Mouse (Mus musculus) midbrain, embryonic 14.5 days (tissue): ENCODE data around the gene Akr7a5. TPM values are rescaled to one million over a fixed set of nuclear protein-coding genes. Genes with fewer than 3 reads are reported as not detected.

Experiments
- ATAC-seq: fragments of 200-750 bp; cut with Nextera tagmentation; 2 replicates; pipeline ENCODE4 v1.8.0; 2017; ENCODE audit warnings: moderate number of reproducible peaks, moderate library complexity; ENCODE audit not compliant: low FRiP score, low TSS enrichment
- DNase-seq: peaks from one replicate; pipeline ENCODE4 v3.0.0-alpha.2; 2015
- H3K27ac ChIP-seq: fragments of 300-500 bp; sonication (generic); replicated peaks from 2 replicates; pipeline ENCODE4 v1.5.1; 2014; ENCODE audit warnings: mild to moderate bottlenecking, low read depth, low read length, moderate library complexity
- H3K27me3 ChIP-seq: fragments of 300-500 bp; sonication (generic); 2 replicates; pipeline ENCODE4 v1.6.1; 2014; ENCODE audit warnings: low read length, control low read depth, mixed read lengths; ENCODE audit not compliant: control insufficient read depth, insufficient read depth
- H3K36me3 ChIP-seq: fragments of 300-500 bp; sonication (generic); 2 replicates; pipeline ENCODE4 v1.6.1; 2014; ENCODE audit warnings: low read length, control low read depth; ENCODE audit not compliant: control insufficient read depth, insufficient read depth
- H3K4me1 ChIP-seq: fragments of 300-500 bp; sonication (generic); 2 replicates; pipeline ENCODE4 v1.6.1; 2014; ENCODE audit warnings: mild to moderate bottlenecking, antibody characterized with exemption, low read length, control low read depth; ENCODE audit not compliant: control insufficient read depth, insufficient read depth
- H3K4me2 ChIP-seq: fragments of 300-500 bp; sonication (generic); 2 replicates; pipeline ENCODE4 v1.6.1; 2014; ENCODE audit warnings: mild to moderate bottlenecking, low read length, moderate library complexity
- H3K4me3 ChIP-seq: fragments of 300-500 bp; sonication (generic); replicated peaks from 2 replicates; pipeline ENCODE4 v1.5.1; 2014; ENCODE audit warnings: low read depth, low read length
- H3K9ac ChIP-seq: fragments of 300-500 bp; sonication (generic); replicated peaks from 2 replicates; pipeline ENCODE4 v1.6.1; 2014; ENCODE audit warnings: mild to moderate bottlenecking, low read length, moderate library complexity
- H3K9me3 ChIP-seq: fragments of 300-500 bp; sonication (generic); 2 replicates; pipeline ENCODE4 v1.6.1; 2016; ENCODE audit warnings: low read length, control low read depth, mixed read lengths; ENCODE audit not compliant: control insufficient read depth
- WGBS: fragments of 180-500 bp; shearing (Covaris S2); extraction: QIAGEN DNeasy Blood & Tissue Kit; methylation state at CpG from one replicate; pipeline ENCODE4 v1.1.7; 2014; 5-methylcytosine and 5-hydroxymethylcytosine counted together
- polyA plus RNA-seq: library from polyadenylated mRNA; unstranded; fragments of >200 nt; fragmentation: Nextera tagmentation; extraction: Ambion mirVana; gene quantifications from 2 replicates; pipeline ENCODE4 v1.2.1, GENCODE M21; 2014

The Akr7a5 gene
- polyA plus RNA-seq, 1 experiment from 2014 or later, result 55.7 TPM

DNA sequence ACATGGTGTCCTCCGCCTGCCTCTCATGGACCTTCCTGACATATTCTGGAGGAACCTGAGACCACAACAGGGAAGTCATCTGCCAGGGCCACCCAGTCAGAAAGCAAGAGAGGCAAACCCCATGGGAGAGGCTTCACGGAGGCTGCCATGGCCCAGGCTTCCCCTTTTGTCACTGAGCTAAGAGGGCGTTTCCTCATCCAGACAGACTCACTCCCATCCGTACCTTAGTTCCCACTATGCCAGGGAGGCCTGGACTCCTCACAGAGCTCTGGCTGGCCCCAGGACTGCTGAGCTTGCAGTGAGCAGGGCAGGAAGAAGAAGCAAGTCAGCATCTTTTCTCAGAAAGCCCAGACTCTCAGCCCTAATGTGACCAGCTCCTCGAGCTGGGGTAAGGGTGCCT, 2.6 kb upstream of the Akr7a5 start:
- Histone ChIP-seq H3K4me1 (peaks cover 17% of the 10 kb centered on the region), H3K4me2 (no peak overlapping the region), H3K27me3 (no peaks in the 10 kb centered on the region), H3K36me3 (peaks cover 19% of the 10 kb centered on the region), H3K27ac (no peak overlapping the region), H3K9me3 (no peaks in the 10 kb centered on the region), H3K9ac (no peak overlapping the region), H3K4me3 (no peak overlapping the region)
- DNase-seq (no peak), ATAC-seq (no peak)
- 86% methylated on average over 5 of the region's 5 CpGs for WGBS

DNA sequence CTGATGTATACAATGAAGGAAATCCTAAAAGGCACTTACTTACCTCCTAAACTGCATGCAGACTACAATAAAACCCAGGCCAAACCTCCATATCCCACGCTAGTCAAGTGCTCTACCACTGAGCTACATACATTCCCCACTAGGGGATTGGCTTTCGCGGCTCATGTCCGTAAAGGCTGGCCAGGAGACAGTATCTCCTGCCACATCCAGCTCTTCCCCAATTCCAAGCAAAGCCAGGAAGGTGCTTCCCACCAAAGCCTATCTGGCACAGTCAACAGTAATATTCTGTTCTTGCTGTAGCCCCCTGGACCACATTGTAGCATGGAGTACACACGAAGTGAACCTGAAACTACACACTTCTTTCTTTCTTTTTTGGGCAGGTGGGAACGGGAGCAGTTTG, 893 bp upstream of the Akr7a5 start:
- H3K27me3 ChIP-seq, result no peaks in the 10 kb centered on the region
- H3K9ac ChIP-seq, result peak overlapping the region; percentile 85
- peak overlapping the region; percentile 96 for H3K4me2 ChIP-seq
- H3K4me1 ChIP-seq, result peaks cover 17% of the 10 kb centered on the region
- no peak overlapping the region for H3K27ac ChIP-seq
- ATAC-seq, result no peak
- H3K36me3 ChIP-seq, result peaks cover 27% of the 10 kb centered on the region
- DNase-seq, result no peak
- 18% methylated on average over 6 of the region's 6 CpGs for WGBS
- peak overlapping the region; percentile 91 for H3K4me3 ChIP-seq
- H3K9me3 ChIP-seq, result no peaks in the 10 kb centered on the region

DNA sequence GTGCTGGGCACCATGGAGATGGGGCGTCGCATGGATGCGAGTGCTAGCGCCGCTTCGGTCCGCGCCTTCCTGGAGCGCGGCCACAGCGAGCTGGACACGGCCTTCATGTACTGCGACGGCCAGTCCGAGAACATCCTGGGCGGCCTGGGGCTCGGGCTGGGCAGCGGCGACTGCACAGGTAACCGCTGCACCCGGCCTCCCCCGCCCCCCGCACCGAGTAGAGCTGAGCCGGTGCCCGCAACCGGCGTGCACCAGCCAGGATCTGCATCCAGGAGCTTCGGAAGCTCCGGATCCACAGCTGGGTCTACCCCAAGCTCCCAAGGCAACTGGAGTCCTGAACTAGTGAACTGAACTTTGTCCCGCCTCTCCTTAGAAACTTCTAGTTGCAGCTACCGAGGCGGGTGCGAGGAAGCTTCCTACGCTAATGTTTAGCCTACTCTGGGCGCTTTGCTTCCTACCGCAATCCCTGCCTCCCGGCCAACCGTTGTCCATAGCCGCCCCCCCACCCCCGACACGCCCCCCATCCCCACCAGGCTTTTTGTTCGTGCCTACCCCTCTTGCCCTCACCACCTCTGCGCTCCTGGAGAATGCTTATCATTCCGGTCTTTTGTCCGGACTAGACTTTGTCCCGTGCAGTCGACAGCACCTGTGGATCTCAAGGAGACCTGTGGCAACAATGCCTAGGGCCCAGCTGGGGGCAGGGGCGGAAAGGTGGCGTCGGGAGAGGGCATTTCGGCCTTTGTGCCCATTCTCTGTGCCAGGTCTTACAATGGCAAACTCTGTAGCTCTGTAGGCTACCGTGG, 556 bp downstream of the Akr7a5 start:
- H3K27me3 ChIP-seq, result no peaks in the 10 kb centered on the region
- H3K4me2 ChIP-seq, result peak overlapping the region; percentile 96
- peaks cover 23% of the 10 kb centered on the region for H3K36me3 ChIP-seq
- H3K9ac ChIP-seq, result peak overlapping the region; percentile 85
- H3K27ac ChIP-seq, result peak overlapping the region; percentile 73
- ATAC-seq (peak; percentile 76; the same call in 1 of the 2 replicates), DNase-seq (no peak)
- H3K4me1 ChIP-seq, result peaks cover 17% of the 10 kb centered on the region
- no peaks in the 10 kb centered on the region for H3K9me3 ChIP-seq
- peak overlapping the region; percentile 91 for H3K4me3 ChIP-seq
- 1% methylated on average over 53 of the region's 53 CpGs for WGBS

DNA sequence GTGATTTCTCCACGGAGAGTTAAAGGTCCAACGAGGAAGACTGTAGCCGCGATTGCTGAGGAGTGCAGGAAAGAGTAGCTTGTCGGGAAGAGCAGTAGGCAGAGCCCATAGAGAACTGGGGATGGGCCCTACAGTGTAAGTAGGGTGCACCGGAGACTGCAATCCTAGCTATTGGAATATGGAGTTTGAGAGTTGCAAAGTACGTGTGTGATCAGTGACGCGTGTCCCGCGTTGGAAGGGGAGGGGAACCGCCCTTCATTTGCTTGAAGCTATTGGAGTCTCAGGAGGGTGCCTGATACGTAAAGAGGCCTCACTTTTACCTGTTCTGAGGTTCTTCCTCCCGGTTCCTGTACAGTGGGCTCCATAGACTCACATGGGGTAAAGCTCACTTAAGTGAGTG, 1.2 kb downstream of the Akr7a5 start:
- H3K4me2 ChIP-seq, result peak overlapping the region; percentile 96
- DNase-seq (no peak), ATAC-seq (no peak)
- peak overlapping the region; percentile 85 for H3K9ac ChIP-seq
- no peak overlapping the region for H3K27ac ChIP-seq
- peak overlapping the region; percentile 91 for H3K4me3 ChIP-seq
- H3K4me1 ChIP-seq, result peaks cover 17% of the 10 kb centered on the region
- no peaks in the 10 kb centered on the region for H3K27me3 ChIP-seq
- WGBS, result 13% methylated on average over 14 of the region's 14 CpGs
- peaks cover 19% of the 10 kb centered on the region for H3K36me3 ChIP-seq
- H3K9me3 ChIP-seq, result no peaks in the 10 kb centered on the region

DNA sequence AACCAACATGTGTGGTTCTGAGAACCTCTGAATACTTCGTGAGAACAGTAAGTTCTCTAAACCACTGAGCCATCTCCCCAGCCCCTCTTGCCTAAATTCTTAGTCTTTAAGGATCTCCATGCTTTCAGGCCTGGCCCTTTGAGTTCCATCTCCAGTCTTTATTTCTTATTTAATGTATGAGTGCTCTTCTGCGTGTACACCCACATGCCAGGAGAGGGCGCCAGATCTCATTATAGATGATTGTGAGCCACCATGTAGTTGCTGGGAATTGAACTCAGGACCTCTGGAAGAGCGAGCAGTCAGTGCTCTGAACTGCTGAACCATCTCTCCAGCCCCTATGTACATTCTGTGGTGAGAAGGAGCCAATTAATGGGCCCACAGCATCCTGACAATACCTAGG, 2.1 kb downstream of the Akr7a5 start:
- Histone ChIP-seq H3K9ac (no peak overlapping the region), H3K36me3 (peaks cover 29% of the 10 kb centered on the region), H3K27ac (no peak overlapping the region), H3K4me2 (no peak overlapping the region), H3K9me3 (no peaks in the 10 kb centered on the region), H3K4me1 (peaks cover 17% of the 10 kb centered on the region), H3K4me3 (no peak overlapping the region), H3K27me3 (no peaks in the 10 kb centered on the region)
- 58% methylated on average over 4 of the region's 4 CpGs for WGBS
- DNase-seq, result peak; percentile 61
- no peak for ATAC-seq

DNA sequence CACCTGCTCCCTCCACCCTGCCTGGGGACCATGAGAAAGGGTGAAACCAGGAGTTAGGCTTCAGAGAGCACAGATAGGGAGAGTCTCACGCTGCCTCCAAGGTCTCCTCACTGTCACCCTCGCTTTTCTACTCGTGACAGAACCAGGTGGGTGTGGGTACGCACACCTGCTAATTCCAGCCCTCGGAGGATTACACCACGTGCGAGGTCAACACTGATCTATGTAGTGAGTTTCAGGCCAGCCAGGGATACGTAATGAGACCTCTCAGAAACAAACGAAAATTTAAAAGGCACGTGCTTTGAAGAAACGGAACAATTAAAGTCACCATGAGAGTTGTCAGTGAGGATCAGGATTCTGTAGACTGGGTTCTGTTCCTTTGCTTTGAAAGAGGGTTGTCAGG, 7.9 kb downstream of the Akr7a5 start:
- H3K9me3 ChIP-seq, result no peaks in the 10 kb centered on the region
- no peak overlapping the region for H3K4me2 ChIP-seq
- H3K36me3 ChIP-seq, result peaks cover 39% of the 10 kb centered on the region
- H3K9ac ChIP-seq, result no peak overlapping the region
- no peak for ATAC-seq
- no peak overlapping the region for H3K27ac ChIP-seq
- 93% methylated on average over 11 of the region's 11 CpGs for WGBS
- H3K27me3 ChIP-seq, result no peaks in the 10 kb centered on the region
- no peak for DNase-seq
- no peak overlapping the region for H3K4me3 ChIP-seq
- no peaks in the 10 kb centered on the region for H3K4me1 ChIP-seq

DNA sequence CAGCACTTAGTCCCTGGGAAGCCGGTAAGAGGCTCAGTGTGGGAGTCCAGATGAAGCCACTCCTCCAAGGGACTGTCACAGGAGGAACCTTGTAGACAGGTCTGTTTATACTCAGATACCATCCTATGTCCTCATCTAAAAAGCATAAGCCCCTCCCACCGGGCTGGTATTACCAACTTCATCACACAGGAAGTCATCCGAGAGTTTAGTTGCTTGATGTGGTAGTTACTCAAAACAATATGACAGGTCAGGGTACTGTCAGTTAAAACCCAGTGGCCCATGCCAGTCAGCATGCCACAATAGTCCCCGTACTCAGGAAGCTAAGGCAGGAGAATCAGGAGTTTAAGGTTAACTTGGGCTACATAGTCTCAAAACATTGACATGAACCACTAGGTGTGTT, 9.2 kb downstream of the Akr7a5 start:
- Histone ChIP-seq H3K9me3 (no peaks in the 10 kb centered on the region), H3K4me1 (no peaks in the 10 kb centered on the region), H3K9ac (no peak overlapping the region), H3K27ac (no peak overlapping the region), H3K27me3 (no peaks in the 10 kb centered on the region), H3K4me3 (no peak overlapping the region), H3K36me3 (peaks cover 30% of the 10 kb centered on the region), H3K4me2 (no peak overlapping the region)
- 94% methylated on average over 4 of the region's 4 CpGs for WGBS
- no peak for ATAC-seq
- DNase-seq, result no peak

DNA sequence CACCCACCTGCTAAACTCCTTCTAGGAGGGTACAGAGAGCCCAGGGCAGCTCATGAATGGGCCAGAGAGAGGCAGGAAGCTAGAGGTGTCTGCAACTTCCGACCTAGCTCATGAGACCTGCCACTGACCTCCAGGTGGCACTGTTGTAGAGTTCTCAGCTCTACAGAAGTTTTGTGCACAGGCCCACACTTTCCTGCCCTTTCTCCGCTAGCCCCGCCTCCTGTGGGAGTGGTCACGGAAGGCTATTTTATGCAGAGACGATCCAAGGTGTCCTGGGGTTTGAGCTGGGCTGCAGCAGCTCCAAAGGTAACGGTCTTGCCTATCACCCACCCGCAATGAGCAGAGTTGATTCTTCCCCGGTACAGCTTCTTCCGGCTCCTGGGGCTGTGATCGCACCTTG, 20.1 kb downstream of the Akr7a5 start:
- WGBS, result 8% methylated on average over 10 of the region's 10 CpGs
- H3K4me3 ChIP-seq, result no peak overlapping the region
- no peaks in the 10 kb centered on the region for H3K27me3 ChIP-seq
- ATAC-seq, result no peak
- no peak overlapping the region for H3K4me2 ChIP-seq
- DNase-seq, result peak; percentile 66
- no peak overlapping the region for H3K27ac ChIP-seq
- H3K4me1 ChIP-seq, result no peaks in the 10 kb centered on the region
- H3K9ac ChIP-seq, result no peak overlapping the region
- H3K36me3 ChIP-seq, result no peaks in the 10 kb centered on the region
- H3K9me3 ChIP-seq, result no peaks in the 10 kb centered on the region

DNA sequence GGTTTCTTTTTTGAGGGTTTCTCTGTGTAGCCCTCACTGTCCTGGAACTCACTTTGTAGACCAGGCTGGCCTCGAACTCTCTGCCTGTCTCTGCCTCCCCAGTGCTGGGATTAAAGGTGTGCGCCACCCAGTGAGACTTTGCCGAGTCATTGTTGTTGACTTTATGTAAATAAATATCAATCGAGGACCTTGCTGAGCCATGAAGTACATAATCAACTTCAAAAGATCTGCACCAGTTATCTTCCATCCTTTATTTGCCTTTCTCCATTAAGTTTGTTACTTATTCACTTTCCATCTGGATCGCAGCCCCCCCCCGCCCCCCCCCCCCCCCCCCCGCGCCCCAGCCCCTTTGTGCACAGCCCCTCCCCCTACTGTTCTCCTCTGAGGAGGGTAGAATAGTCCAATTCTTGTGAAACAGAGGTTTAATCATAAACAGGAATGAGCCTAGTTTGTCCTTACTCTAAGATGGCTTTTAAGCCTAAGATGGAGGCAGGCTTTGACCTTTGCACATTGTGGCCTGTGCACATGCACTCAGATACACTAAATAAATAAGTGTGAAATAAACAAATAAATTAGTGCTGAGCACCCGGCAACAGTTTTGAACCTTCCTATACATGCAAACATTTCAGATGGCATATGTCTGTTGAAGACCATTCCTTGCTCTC, 24.2 kb downstream of the Akr7a5 start:
- Histone ChIP-seq H3K36me3 (no peaks in the 10 kb centered on the region), H3K9ac (no peak overlapping the region), H3K4me3 (no peak overlapping the region), H3K9me3 (no peaks in the 10 kb centered on the region), H3K4me1 (no peaks in the 10 kb centered on the region), H3K27me3 (no peaks in the 10 kb centered on the region), H3K27ac (no peak overlapping the region), H3K4me2 (no peak overlapping the region)
- 70% methylated on average over 7 of the region's 9 CpGs for WGBS
- DNase-seq, result no peak
- ATAC-seq, result no peak
